Mouse (Mus musculus) kidney, embryonic 14.5 days (tissue): ENCODE measurements around the gene Grtp1. TPM values are rescaled to one million over a fixed set of nuclear protein-coding genes. Genes with fewer than 3 reads are reported as not detected.

Source experiments
- ATAC-seq: fragments of 200-750 bp; cut with Nextera tagmentation; 2 replicates; pipeline ENCODE4 v1.8.0; 2017; ENCODE audit warnings: moderate number of reproducible peaks, mild to moderate bottlenecking, moderate TSS enrichment, moderate library complexity; ENCODE audit not compliant: low FRiP score, low TSS enrichment
- H3K27ac ChIP-seq: fragments of 300-500 bp; sonication (generic); 2 replicates; pipeline ENCODE4 v1.5.1; 2014; ENCODE audit warnings: low read depth, mild to moderate bottlenecking, low read length, moderate library complexity, mixed read lengths
- H3K27me3 ChIP-seq: fragments of 300-500 bp; sonication (generic); 2 replicates; pipeline ENCODE4 v1.6.1; 2014; ENCODE audit warnings: mild to moderate bottlenecking, low read length; ENCODE audit not compliant: control insufficient read depth, insufficient read depth
- H3K36me3 ChIP-seq: fragments of 300-500 bp; sonication (generic); 2 replicates; pipeline ENCODE4 v1.6.1; 2014; ENCODE audit warnings: low read length, mixed read lengths; ENCODE audit not compliant: control insufficient read depth, insufficient read depth
- H3K4me1 ChIP-seq: fragments of 300-500 bp; sonication (generic); 2 replicates; pipeline ENCODE4 v1.6.1; 2014; ENCODE audit warnings: low read length, mixed read lengths; ENCODE audit not compliant: control insufficient read depth, insufficient read depth
- H3K4me2 ChIP-seq: fragments of 300-500 bp; sonication (generic); replicated peaks from 2 replicates; pipeline ENCODE4 v1.6.1; 2014; ENCODE audit warnings: low read depth, mild to moderate bottlenecking, low read length
- H3K4me3 ChIP-seq: fragments of 300-500 bp; sonication (generic); 2 replicates; pipeline ENCODE4 v1.5.1; 2014; ENCODE audit warnings: mild to moderate bottlenecking, low read length
- H3K9ac ChIP-seq: fragments of 300-500 bp; sonication (generic); 2 replicates; pipeline ENCODE4 v1.6.1; 2014; ENCODE audit warnings: low read depth, mild to moderate bottlenecking, low read length, moderate library complexity
- H3K9me3 ChIP-seq: fragments of 300-500 bp; sonication (generic); 2 replicates; pipeline ENCODE4 v1.6.1; 2016; ENCODE audit warnings: low read length; ENCODE audit not compliant: control insufficient read depth
- WGBS: fragments of 180-500 bp; shearing (Covaris S2); extraction: QIAGEN DNeasy Blood & Tissue Kit; methylation state at CpG from one replicate; pipeline ENCODE4 v1.1.7; 2014; 5-methylcytosine and 5-hydroxymethylcytosine counted together
- polyA plus RNA-seq: library from polyadenylated mRNA; unstranded; fragments of >200 nt; fragmentation: Nextera tagmentation; extraction: Ambion mirVana; gene quantifications from 2 replicates; pipeline ENCODE4 v1.2.1, GENCODE M21; 2014

Grtp1 gene
- polyA plus RNA-seq, 1 experiment from 2014 or later = 19.7 TPM

DNA sequence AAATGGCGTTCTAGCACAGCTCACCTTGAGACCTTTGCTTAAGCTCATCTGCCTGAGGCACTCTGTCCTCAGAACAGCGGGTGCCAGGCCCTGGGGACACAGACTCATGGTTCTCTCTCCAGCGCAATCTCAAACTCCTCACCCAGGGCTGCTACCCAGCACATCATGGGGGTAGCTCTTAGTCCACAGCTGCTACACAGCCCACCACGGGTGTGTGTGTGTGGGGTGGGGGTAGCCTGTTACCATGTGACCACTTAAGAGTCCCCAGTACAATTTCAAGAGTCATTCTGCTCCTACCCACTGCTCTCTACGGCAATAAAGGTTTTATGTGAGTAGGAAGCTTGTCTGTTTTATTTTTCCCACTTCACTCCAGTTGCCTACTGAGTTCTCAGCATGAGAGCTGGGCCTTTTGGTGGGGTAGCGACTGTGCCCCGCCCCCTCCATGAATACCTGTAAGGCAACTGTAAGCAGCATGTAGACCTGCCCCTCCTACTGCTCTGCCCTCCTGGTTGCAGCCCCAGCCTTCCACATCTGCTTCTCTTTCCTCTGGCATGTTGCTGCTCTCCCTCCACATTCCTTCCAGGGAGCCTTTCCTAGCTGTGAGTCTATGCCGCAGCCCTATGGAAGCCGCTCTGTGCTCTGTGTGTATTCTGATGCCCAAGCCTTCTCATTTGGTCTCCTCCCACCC is 28.6 kb upstream of the Grtp1 start:
- no peaks in the 10 kb centered on the region for H3K27me3 ChIP-seq
- H3K36me3 ChIP-seq = no peaks in the 10 kb centered on the region
- H3K4me1 ChIP-seq = no peaks in the 10 kb centered on the region
- H3K4me3 ChIP-seq = no peak overlapping the region
- no peak for ATAC-seq
- H3K9me3 ChIP-seq = no peaks in the 10 kb centered on the region
- WGBS = 40% methylated on average over 9 of the region's 9 CpGs
- H3K27ac ChIP-seq = no peak overlapping the region
- no peak overlapping the region for H3K9ac ChIP-seq
- no peak overlapping the region for H3K4me2 ChIP-seq

DNA sequence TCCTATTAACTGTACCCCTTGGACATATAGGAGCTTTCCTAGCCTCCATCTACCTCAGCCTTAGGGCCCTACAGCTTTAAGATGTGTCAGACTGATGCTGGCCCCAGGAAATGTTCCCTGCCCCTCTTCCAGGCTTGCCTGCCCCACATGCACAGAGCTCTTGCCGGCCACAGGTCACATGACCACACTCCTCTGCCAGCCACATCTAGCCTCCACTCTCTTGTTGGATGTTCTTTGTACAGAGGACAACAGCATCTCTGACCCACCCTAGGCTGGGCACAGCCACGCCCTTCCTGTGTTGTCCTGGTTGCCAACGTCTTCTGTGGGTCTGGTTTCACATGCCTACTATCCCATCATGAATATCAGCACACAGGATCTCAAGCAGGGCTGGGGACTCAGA is 26.8 kb upstream of the Grtp1 start:
- whole genome bisulfite sequencing = 63% methylated on average over 3 of the region's 3 CpGs
- H3K4me2 ChIP-seq = no peak overlapping the region
- no peaks in the 10 kb centered on the region for H3K9me3 ChIP-seq
- H3K4me3 ChIP-seq = no peak overlapping the region
- no peak overlapping the region for H3K27ac ChIP-seq
- no peak for ATAC-seq
- no peaks in the 10 kb centered on the region for H3K36me3 ChIP-seq
- no peaks in the 10 kb centered on the region for H3K4me1 ChIP-seq
- H3K27me3 ChIP-seq = no peaks in the 10 kb centered on the region; the same call in 1 of the 2 replicates
- H3K9ac ChIP-seq = no peak overlapping the region

DNA sequence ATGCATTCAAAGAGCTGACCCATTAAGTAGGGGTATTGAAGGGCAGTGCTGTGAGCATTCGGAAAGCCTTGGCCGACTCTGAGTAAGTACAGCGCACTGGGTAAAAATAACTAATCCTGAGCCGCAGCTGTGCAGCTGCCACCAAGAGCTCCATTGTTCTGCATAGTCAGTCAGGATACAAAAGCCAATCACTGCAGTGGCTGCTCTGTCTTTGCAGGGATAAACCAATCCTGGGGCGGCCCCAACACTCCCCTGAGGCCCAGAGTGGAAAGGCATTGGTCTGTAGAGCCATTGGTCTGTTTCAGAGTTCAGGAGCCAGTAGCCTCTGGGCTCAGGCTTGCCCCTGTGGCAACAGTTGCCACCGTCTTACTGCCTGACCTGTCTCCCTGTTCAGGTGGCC is 25.9 kb upstream of the Grtp1 start:
- Histone ChIP-seq H3K27me3 (no peaks in the 10 kb centered on the region; the same call in 1 of the 2 replicates), H3K9ac (no peak overlapping the region), H3K4me3 (no peak overlapping the region), H3K27ac (no peak overlapping the region), H3K4me1 (no peaks in the 10 kb centered on the region), H3K36me3 (no peaks in the 10 kb centered on the region), H3K4me2 (no peak overlapping the region), H3K9me3 (no peaks in the 10 kb centered on the region)
- WGBS = 71% methylated on average over 6 of the region's 6 CpGs
- ATAC-seq = no peak

DNA sequence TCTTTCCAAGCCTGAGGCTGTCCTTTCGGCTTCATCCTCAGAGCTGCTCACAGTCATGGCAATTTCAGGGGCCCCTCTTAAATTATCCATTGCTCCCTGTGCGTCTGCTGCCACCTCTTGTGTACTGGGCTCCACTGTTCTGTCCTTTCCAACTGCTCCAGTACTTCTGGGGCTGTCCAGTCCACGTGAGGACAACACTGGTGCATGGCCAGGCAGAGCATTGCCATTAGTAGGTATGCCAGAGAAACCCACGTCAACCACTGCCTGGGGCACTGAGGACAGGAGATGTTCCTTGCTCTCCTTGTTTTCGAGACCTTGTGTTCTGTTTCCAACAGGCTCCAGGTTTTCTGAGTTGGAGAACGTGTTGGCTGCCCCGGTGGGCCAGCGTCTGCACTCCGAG is 24.0 kb upstream of the Grtp1 start:
- 85% methylated on average over 9 of the region's 9 CpGs for WGBS
- H3K27me3 ChIP-seq = no peaks in the 10 kb centered on the region; the same call in 1 of the 2 replicates
- H3K4me2 ChIP-seq = no peak overlapping the region
- H3K27ac ChIP-seq = no peak overlapping the region
- H3K9ac ChIP-seq = no peak overlapping the region
- H3K36me3 ChIP-seq = no peaks in the 10 kb centered on the region
- no peaks in the 10 kb centered on the region for H3K9me3 ChIP-seq
- no peak for ATAC-seq
- no peak overlapping the region for H3K4me3 ChIP-seq
- no peaks in the 10 kb centered on the region for H3K4me1 ChIP-seq

DNA sequence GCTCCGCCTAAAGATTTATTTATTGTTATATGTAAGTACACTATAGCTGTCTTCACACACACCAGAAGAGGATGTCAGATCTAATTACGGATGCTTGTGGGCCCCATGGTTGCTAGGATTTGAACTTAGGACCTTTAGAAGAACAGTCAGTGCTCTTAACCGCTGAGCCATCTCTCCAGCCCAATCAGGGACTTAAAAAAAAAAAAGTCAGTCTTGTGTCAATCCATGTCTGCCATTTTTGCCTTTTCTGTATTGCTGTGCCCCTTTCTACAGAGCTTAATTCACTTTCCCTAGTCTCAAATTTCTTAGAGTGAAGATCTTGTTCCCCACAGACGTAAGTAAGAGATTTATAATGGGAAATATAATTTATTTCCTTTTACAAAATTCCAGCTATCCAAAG is 18.0 kb upstream of the Grtp1 start:
- Histone ChIP-seq H3K36me3 (no peaks in the 10 kb centered on the region), H3K27ac (no peak overlapping the region), H3K4me3 (no peak overlapping the region), H3K9ac (no peak overlapping the region), H3K9me3 (no peaks in the 10 kb centered on the region), H3K4me1 (0 out of 2 replicates have a peak, but pooled peaks cover 3% of the 10 kb centered on the region), H3K4me2 (no peak overlapping the region), H3K27me3 (no peaks in the 10 kb centered on the region; the same call in 1 of the 2 replicates)
- no peak for ATAC-seq
- WGBS = 72% methylated on average over 4 of the region's 4 CpGs

DNA sequence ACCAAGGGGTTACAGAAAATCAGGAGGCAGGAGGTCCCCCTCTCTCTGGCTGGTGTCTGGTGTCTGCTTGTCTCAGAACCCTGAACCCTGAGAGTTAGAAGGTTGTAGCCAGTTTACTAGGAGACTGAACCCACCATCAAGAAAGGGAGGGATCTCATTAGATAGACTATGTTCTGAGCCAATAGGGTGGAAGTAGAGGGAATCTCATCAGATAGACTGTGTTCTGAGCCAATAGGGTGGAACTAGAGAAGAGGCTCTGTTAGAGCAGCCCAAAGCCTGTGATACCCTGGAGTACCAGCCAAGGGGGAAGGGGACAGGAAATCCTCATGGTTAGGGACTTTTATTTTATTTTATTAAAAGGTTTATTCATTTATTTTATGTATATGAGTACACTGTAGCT is 17.6 kb upstream of the Grtp1 start:
- Histone ChIP-seq H3K4me3 (no peak overlapping the region), H3K9me3 (no peaks in the 10 kb centered on the region)
- ATAC-seq = no peak

DNA sequence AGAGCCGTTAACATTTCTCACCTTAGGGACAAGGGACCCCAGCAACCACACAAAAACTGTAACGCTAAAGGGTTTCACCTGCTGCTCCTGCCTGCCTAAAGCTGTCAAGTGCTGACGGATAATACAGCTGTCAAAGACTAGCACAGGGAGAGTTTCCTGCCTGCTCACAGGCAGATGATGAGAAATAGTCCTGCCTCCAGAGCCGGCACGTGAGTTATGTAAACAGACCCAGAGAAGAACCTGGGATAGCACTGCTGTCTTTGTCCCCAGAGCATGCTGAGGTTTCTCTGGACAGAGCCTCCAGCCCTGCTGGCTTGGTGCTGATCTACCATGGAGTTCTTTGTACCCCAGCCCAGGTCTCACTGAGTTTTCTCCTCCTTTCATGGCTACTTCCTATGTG is 16.7 kb upstream of the Grtp1 start:
- 17% methylated on average over 5 of the region's 5 CpGs for WGBS
- no peaks in the 10 kb centered on the region for H3K27me3 ChIP-seq
- no peak overlapping the region for H3K4me2 ChIP-seq
- no peak overlapping the region for H3K4me3 ChIP-seq
- no peak for ATAC-seq
- no peaks in the 10 kb centered on the region for H3K9me3 ChIP-seq
- no peak overlapping the region for H3K9ac ChIP-seq
- H3K4me1 ChIP-seq = 0 out of 2 replicates have a peak, but pooled peaks cover 8% of the 10 kb centered on the region
- H3K36me3 ChIP-seq = no peaks in the 10 kb centered on the region
- no peak overlapping the region for H3K27ac ChIP-seq

More for the DNA sequence above, 17.6 kb upstream of the Grtp1 start:
- H3K9ac ChIP-seq = no peak overlapping the region
- H3K4me2 ChIP-seq = no peak overlapping the region
- H3K36me3 ChIP-seq = no peaks in the 10 kb centered on the region
- no peak overlapping the region for H3K27ac ChIP-seq
- H3K27me3 ChIP-seq = no peaks in the 10 kb centered on the region; the same call in 1 of the 2 replicates
- 0 out of 2 replicates have a peak, but pooled peaks cover 8% of the 10 kb centered on the region for H3K4me1 ChIP-seq

DNA sequence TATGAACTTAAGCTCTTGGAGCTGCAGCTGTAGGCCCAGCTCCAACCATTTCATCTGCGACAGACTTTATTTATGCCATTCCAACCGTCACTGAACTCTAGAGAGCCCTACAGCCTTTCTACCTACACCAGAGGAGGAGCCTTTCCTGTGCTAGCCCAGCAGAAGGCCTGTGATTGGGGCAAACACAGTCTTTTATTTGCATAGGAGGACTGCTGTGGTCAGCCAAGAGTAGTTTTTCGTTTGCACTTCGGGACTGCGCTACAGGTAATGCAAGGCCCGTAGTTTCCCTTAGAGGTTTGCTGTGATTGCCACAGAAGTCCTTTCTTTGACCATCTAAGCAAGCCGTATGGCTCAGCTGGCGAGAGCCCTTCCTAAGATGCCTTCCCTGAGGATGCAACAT is 16.0 kb upstream of the Grtp1 start:
- no peak for ATAC-seq
- Histone ChIP-seq H3K4me3 (no peak overlapping the region), H3K9me3 (no peaks in the 10 kb centered on the region), H3K36me3 (no peaks in the 10 kb centered on the region), H3K27ac (no peak overlapping the region), H3K27me3 (no peaks in the 10 kb centered on the region), H3K4me1 (0 out of 2 replicates have a peak, but pooled peaks cover 8% of the 10 kb centered on the region), H3K4me2 (no peak overlapping the region), H3K9ac (no peak overlapping the region)
- 65% methylated on average over 8 of the region's 8 CpGs for WGBS

DNA sequence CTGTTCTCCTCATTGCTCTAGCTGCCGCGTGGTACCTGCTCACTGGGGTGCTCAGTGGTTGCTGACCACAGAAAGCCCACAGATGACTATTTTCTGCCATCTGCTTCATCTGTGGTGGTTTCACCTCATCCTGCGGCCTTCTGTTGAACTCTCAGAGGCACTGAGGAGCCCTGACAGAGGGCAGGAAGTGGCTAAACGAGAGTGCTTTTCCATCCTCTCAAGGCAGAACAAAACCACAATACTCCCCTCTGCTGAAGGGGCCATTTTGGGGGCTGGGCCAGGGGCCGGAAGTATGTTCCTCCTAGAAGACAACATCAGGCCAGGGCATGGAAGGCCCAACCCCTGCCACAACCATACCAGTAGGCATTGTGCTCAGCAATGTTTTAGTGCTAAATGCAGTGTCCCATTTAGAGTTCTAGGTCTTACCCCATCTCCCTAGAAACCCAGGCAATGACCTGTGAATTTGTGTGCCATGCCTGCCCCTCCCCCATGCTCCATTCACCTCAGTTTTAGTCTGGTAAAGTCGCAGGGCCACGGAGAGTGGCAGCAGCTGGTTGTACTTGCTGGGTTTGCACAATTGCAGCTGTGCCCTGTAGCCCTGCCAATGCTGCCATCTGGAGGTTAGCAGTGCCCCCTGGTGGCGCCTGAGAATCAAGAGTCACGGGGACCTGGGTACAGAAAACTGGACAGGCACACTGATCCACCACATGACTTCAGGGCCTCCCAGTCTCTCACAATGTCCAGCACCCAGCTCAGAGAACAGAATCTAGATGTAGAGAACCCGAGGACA is 13.3 kb upstream of the Grtp1 start:
- peak overlapping the region; percentile 34; the same call in 1 of the 2 replicates for H3K4me2 ChIP-seq

More for the DNA sequence above, 13.3 kb upstream of the Grtp1 start:
- H3K27me3 ChIP-seq = no peaks in the 10 kb centered on the region
- no peaks in the 10 kb centered on the region for H3K36me3 ChIP-seq
- H3K9me3 ChIP-seq = no peaks in the 10 kb centered on the region
- H3K4me3 ChIP-seq = no peak overlapping the region
- H3K27ac ChIP-seq = no peak overlapping the region
- WGBS = 21% methylated on average over 10 of the region's 10 CpGs
- 0 out of 2 replicates have a peak, but pooled peaks cover 8% of the 10 kb centered on the region for H3K4me1 ChIP-seq
- ATAC-seq = peak; percentile 81
- H3K9ac ChIP-seq = no peak overlapping the region
